Mouse (Mus musculus): ENCODE measurements around the gene Eif4g3.

Eif4g3 gene

DNA sequence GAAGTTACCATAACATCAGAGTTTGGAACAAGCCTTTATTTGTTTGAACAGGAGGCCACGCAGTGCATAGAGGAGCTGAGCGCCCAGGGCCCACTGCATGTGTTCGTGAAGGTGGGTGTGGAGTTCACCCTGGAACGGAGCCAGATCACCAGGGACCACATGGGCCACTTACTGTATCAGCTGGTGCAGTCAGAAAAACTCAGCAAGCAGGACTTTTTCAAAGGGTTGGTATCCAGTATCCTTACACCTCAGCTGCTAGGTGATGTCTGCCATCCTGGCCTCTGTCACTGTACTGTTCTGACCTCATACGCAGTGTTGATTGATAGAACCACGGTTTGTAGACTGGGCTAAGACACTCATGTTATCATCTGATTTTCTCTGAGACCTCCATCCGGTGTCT is 195.2 kb downstream of the Eif4g3 start:
- in situ Hi-C loops (cut with MboI; ENCODE audit: unreplicated experiment in 2 of 2) = loop anchor here in 1 of 2 experiments (25.0 kb wide), 2 partner anchors 99 to 1224 kb away; no protein-coding TSS in a partner anchor

DNA sequence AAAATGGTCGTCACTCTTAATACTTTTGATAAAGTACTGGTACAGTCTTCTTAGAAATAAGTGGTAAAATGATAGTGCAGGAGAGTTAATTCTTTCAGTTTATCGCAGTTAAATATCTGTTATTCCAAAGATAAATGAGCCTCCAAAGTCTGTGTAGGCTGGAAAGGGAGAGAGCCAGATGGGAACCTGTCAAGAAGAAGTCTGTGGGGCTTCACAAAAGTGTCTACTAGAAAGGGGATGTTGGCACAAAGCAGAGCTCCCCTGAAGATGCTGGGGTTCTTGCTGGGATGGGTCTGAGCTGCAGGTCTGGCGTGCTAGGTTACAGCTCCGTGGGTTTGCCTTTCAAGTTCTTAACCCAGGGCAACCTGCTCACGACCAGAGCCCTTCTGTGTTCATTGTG is 199.7 kb downstream of the Eif4g3 start:
- in situ Hi-C loops (cut with MboI; ENCODE audit: unreplicated experiment in 2 of 2) = loop anchor here in 1 of 2 experiments (25.0 kb wide), 2 partner anchors 95 to 1220 kb away; no protein-coding TSS in a partner anchor

DNA sequence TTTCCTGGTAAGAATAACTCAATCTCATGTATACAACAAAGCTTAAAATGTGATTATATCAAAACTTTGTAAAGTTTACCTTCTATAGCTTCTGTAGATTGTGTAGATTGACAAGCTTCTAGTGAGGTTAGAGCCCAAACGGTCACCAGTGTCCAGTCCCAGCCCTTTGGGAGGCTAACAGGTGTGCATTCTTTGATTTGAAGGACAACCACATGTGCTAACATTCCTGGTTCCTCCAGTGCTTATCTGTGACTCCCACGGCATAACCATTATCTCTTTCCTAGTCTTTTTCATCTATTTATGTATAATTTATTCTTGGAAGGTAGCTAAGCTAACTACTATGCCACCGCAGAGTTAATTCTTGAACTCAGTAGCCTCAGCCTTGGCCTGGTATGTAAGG is 207.9 kb downstream of the Eif4g3 start:
- in situ Hi-C loops (cut with MboI; ENCODE audit: unreplicated experiment in 2 of 2) = no loop called here

DNA sequence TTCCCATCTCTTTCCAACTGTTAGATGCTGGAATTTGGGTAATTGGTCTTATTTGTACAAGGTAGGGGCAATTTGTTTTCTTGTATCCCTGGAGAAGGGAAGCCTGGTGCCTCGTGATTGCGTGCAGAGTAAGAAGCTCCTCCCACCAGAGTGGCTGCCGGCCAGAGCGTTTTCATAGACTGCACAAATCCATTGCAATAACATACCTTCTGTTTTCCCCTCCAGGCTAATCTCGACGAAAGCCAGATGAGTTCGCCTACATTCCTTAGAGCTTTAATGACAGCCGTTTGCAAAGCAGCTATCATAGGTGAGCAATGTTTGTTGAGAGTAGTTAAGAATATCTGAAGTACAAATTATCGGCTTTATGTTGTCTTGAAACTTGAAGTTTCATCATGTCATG is 208.9 kb downstream of the Eif4g3 start:
- in situ Hi-C loops (cut with MboI; ENCODE audit: unreplicated experiment in 2 of 2) = no loop called here

DNA sequence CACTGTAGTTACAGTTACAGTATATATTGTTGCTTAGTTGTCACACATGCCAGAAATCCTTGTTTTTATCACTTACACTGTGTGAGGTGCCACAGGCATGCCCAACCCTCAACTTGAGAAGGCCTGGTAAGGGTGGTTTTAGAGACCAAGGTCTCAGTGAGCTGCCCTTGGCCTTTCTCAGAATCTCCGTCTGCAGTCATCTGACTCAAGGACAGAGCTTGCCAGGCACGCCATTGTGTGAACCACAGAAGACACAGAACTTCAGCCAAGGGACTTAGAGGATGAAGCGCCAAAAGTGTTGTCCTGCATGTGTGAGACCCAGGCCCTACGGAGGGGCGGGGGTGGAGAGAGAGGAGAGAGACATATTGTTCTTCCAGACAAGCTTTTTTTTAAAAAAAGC is 217.3 kb downstream of the Eif4g3 start:
- in situ Hi-C loops (cut with MboI; ENCODE audit: unreplicated experiment in 2 of 2) = loop anchor here in 1 of 2 experiments (5.0 kb wide), 1 partner anchor 72 kb away; no protein-coding TSS in a partner anchor

DNA sequence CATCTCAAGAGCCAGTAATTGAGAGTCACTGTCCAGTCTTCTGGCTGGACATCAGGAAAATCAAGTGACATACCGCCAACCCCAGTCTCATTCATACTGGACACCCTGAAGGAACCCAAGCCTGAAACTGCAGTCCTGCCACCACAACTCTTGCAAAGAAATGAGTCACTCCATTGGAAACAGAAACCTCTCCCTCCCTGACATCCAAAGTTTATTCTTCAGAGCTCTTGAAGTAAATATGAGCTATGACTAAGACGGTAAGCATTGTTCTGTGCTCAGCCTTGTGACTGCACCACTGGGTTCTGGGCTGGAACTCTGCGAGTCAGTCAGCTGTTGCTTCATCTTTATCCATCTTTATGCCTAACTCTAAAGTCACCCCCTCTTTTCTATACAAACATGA is 221.0 kb downstream of the Eif4g3 start:
- in situ Hi-C loops (cut with MboI; ENCODE audit: unreplicated experiment in 2 of 2) = loop anchor here in 1 of 2 experiments (5.0 kb wide), 1 partner anchor 68 kb away; no protein-coding TSS in a partner anchor

DNA sequence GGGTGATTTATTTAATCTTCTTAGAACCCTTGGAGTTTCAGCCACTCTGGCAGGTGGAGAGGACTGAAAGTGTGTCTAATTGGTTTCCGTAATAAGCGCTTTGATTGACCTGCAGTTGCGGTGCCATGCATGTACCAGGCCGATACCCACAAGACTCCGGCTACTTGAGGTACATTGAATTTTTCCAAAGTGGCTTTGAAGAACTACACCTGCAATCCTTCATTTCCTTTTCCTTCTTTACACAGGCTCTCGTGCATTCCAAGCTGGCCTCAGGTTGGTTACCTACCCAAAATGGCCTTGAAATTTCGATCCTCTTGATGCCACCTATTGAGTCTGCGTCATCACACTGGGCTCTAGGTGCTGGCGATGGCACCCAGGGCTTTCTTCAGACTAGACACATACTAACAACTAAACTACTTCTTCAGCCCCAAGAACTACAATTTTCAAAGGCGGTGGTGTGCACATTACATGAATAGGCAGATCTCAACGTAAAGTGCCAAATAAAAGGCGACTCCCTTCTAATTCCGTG is 222.9 kb downstream of the Eif4g3 start:
- in situ Hi-C loops (cut with MboI; ENCODE audit: unreplicated experiment in 2 of 2) = loop anchor here in 1 of 2 experiments (5.0 kb wide), 1 partner anchor 47 kb away; no protein-coding TSS in a partner anchor

DNA sequence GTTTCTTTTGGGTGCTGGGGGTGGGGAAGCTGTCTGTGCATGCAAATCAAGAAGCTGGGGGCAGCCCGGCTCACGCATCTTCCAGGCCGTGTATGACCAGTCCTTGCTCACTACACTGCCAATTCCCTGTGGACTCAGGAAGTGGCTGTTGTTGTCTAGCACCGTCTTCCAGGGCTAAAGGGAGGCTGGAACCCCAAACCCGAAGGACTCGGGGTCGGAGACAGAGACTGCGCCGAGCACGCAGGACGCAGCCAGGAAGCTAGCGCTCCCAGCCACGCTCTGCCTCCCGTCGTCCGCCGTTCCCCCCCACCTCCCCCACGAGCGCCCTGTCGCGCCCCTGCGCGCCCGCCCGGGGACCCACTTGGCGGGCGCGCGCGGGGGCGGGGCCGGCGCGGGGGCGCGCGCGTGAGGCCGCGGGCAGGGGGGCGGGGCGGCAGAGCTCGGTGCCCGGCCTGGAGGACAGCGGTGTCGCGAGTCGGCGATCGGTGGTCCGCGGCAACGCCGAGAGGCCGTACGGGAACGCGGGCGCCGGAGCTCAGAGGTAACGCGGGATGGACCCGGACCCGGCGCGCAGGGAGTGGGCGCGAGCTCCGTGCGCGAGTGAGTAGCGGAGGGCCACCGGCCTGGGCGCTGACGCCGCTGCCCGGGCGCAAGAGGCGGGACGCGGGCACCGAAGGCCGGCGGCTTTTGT is 223.5 kb downstream of the Eif4g3 start, which contains the start of gene Hp1bp3:
Gene Hp1bp3 (plus strand): TSS at position 97 of the 691 bp plus-strand sequence.
- in situ Hi-C loops (cut with MboI; ENCODE audit: unreplicated experiment in 2 of 2) = loop anchor here in 1 of 2 experiments (5.0 kb wide), 1 partner anchor 46 kb away; no protein-coding TSS in a partner anchor

DNA sequence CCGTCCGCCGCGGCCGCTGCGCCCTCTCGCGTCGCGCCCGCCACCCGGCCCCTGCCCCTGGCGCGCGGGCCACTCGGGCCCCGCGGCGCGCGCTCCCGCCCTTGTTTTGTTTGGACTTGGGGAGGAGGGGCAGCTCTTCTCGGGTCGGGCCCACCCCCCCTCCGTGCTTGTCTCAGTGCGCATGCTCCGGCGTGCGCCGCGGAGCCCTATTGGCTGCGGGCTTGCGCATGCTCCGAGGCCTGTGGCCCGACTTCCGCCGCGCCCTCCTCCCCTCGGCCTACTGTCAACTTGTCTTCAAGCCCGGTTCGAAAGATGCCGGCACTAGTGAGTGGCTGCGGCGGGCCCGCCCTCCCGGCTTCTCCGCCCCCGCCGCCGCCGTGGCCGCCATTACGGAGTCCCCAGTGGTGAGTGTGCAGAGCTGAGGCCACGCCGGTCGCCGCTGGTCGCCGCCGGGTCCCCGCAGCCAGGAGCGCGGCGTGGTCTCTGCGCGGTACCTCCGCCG is 224.1 kb downstream of the Eif4g3 start:
- in situ Hi-C loops (cut with MboI; ENCODE audit: unreplicated experiment in 2 of 2) = loop anchor here in 1 of 2 experiments (5.0 kb wide), 1 partner anchor 45 kb away; no protein-coding TSS in a partner anchor

DNA sequence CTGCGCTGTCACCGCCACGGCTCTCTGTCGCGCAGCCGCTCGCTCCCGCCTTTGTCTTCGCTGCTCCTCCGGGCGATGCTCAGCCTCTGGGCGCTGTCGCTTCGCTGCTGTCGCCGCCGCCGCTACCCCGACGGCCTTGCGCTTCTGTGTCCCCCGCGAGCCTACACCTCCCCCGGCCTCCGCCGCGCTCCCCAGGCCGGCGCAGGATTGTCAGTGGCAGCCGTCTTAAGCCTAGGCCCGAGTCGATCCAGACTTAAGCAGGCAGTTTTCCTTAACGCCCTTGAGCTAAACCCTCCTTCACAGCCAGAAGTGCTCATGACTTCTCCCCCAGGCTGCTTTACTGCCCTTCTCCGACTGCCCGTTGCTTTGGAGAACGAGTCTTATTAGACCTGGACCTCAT is 224.6 kb downstream of the Eif4g3 start:
- in situ Hi-C loops (cut with MboI; ENCODE audit: unreplicated experiment in 2 of 2) = loop anchor here in 1 of 2 experiments (5.0 kb wide), 1 partner anchor 45 kb away; no protein-coding TSS in a partner anchor

DNA sequence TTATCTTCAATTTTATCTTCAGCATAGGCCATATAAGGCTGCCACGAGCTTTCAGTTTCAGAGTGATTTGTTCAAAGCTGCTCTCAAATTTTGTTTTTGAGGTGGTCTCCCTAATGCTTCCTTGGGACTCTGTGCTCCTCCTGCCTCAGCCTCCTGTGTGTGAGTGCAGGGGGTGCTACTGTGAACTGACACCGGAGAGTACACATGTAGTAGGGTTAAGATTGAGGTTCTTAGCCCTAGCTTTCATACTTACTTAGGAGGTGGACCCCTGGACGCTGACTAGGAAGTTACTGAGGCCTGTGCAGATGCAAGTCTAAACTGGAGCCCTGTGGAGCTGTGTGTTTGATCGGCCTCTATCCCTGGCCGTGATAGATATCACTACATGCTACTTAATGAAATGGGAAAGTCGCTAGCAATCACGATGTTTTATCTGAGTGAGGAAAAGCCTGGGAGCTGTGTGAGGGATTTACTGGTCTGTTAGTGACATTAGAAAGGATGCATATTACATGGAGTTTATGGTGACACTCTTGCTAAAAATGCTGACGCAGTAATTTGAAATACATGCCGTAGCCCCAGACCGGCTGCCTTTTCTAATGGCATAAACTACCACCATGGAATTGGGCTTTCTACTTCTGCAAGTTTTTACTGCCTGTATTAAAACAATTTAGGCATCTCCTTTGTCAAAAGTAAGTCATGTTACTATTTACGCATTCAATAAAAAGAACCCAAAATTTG is 225.3 kb downstream of the Eif4g3 start:
- in situ Hi-C loops (cut with MboI; ENCODE audit: unreplicated experiment in 2 of 2) = loop anchor here in 1 of 2 experiments (5.0 kb wide), 1 partner anchor 44 kb away; no protein-coding TSS in a partner anchor

DNA sequence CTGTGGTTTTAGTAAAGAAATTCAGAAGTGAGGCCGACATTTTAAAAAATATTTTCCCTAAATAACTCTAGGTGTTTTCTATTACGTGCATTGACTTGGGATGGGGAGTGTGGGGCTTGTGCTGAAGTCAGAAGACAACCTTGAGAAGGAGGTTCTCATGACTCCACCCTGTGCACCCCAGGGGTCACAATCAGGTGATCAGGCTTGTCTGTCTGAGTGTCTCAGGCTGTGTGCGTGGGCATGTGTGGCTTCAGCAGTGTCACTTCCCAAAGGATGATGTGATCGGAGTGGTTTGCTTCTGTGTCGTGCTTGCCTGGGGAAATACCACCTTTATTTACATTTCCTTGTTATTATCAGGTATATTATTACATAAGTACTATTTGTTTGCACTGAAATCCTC is 226.5 kb downstream of the Eif4g3 start:
- in situ Hi-C loops (cut with MboI; ENCODE audit: unreplicated experiment in 2 of 2) = loop anchor here in 1 of 2 experiments (5.0 kb wide), 1 partner anchor 43 kb away; no protein-coding TSS in a partner anchor

DNA sequence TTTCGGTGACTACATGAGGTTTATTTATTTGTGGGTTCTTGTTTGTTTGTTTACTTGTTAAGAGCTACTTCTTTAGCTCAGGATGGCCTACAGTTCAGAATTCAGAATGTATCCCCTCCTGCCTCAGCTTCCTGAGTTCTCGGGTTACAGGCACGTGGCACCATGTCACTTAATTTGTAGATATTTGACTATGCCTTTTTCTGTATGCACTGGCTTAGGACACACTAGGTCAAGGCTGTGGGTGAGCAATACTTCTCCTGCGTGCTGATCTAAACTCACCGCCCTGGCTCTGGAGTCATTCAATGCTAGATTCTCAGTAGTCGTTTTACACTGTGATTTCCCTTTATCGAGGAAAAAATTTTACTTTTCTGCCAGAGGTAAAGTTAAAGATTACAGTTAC is 227.9 kb downstream of the Eif4g3 start:
- in situ Hi-C loops (cut with MboI; ENCODE audit: unreplicated experiment in 2 of 2) = no loop called here

DNA sequence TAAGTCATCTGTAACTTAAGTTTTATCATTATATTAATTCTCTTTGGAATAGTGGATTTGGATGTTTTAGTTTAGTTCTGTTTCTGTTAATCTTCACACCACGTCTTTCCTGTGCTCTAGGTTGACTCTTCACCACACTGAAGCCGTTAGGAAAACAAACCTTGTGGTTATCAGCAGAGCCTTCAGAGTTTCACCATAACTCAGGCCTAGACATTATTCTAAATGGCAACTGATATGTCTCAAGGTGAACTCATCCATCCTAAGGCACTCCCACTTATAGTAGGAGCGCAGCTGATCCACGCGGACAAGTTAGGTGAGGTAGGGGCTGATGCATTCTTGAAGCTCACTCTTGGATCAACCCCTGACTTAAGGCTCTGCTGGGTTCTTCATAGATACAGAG is 228.6 kb downstream of the Eif4g3 start:
- in situ Hi-C loops (cut with MboI; ENCODE audit: unreplicated experiment in 2 of 2) = no loop called here

DNA sequence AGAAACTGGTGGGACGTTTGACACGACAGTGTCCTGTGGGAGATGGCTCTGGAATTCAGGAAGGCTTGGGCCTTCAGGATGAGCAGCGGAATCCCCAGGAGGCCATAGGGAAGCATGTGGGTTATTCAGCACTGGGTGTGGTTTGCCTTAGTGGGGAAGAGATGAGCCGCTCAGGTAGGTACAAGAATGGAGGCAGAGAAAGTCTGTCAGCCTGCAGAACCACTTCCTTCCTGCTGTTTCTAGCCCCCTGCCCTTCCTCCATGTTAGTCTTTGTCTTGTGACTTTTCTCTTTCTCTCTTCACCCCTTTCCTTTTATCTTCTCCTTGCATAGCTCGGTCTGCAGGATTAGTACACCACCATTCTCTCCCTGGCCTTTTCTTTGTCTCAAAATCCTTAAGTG is 229.6 kb downstream of the Eif4g3 start:
- in situ Hi-C loops (cut with MboI; ENCODE audit: unreplicated experiment in 2 of 2) = no loop called here

DNA sequence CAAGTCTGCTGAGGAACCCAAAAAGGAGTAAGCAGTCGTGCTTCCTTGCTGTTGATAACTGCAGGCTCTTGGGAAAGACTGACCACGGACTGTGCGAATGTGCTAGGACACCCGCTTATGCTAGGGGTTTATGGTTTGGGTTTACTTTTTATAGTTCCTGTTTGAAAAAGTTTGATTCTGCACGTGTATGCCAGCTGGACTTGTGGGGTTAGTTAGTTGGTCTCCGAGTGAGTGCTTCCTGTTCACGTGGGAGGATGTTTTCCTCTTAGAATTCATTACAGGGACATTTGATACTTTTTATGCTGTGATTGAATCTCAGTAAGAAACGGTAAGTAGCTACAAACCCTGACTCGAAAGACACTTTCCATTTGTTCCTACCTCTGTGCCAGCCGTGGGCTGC is 230.8 kb downstream of the Eif4g3 start:
- in situ Hi-C loops (cut with MboI; ENCODE audit: unreplicated experiment in 2 of 2) = no loop called here

DNA sequence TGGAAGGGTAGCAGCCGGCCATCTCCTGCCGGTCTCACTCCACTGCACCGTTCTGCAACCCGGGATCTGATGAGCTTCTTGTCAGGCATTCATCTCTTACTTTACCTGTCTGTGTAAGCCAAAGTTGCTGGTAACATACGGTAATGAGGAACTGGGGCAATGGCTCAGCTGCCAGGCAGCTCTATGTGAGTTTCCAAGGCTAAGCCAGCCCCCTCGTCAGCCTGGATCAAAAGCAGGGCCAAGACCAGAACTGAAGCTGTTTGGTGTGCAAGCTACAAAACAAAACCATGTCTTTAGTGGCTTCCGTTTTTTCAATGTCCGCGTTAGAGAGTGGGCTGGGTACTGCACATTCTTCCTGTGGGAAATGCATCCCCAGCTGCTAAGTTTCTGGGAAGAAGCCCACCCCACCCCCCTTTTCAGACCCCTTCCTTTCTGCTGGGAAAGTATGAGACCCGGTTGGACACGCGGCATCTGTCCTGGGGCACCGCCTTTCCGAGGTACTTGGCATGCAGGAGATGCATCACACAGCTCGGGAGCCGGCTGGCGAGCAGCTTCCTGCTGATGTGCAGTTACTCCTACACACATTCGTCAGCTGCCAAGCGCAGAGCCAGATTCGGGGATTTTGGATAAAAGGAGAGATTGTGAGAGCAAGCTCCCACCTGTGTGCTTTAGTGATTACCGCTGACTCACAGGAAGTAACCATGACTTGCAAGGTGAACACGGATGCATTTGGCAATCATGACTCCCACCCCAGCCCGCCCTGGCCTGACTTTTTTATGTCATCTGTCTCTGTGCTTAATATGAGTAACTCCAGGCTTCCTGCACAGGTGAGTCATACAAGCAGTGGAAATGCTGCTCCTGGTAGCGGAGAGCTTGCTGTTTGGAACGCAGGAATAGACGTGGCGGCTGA is 254.2 kb downstream of the Eif4g3 start:
- in situ Hi-C loops (cut with MboI; ENCODE audit: unreplicated experiment in 2 of 2) = loop anchor here (5.0 kb wide), 1 partner anchor 35 kb away; no protein-coding TSS in a partner anchor

DNA sequence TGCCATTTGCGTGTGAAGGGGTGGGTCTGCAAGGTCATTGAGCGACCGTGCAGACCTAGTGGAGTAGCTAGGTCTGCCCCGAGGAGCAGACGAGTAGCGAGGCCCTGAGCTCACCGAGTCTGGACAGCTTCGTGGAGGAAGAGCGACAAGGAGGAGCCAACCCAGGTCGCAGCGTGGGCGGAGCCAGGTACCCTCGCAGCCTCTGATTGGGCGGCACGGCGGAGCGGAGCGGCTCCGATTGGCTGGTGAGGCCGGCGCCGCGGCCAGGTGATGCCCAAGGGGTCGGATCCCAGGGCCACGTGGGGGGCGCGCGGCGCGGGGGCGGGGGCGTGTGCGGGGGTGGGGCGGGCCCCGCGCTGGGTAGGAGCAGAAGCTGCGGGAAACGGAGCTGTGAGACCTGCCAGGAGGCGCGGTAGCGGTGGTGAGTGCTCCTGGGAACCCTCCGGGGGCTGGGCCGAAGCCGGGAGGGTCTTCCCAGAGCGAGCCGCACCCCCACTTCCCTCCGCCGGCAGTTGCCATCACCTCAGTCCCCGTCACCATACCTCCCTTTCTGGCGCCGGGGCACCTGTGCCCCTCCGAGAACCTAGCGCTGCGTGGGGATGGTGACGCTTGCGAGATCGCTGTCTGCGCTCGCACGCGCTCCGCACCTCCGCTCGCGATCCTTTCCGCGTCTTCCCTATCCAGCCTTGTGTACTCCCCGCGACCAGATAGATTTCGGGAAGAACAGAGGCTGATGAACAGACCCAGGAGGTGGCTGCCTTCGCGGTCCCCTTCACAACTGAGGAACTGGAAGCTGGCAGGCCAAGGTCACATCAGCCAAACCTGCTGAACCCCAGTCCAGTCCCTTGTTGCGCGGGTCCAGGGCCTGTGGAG is 257.5 kb downstream of the Eif4g3 start, which contains the start of the genes Sh2d5 and Kif17:
Gene Sh2d5 (plus strand): TSS at position 316 of the 873 bp plus-strand sequence.
Gene Kif17 (plus strand): TSS at position 348 of the 873 bp plus-strand sequence.
- in situ Hi-C loops (cut with MboI; ENCODE audit: unreplicated experiment in 2 of 2) = no loop called here

DNA sequence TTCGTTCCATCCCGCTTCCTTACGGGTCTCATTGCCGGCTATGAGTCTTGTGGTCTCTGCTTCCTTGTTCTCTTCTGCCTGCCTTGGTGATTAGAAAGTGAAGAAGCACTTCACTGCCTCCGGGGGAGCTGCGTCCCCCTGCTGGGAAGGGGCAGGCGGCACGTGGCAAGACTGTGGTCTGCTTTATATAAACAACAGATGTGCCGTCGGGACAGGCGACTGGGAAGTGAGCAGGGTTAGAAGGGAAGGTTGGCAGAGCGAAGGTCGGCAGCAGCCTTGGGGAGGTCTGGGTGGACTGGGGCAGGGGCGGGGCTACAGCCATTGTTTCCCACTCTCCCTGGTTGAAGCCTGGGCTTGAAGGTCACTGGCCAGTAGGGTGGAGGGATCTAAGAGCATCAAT is 259.0 kb downstream of the Eif4g3 start:
- in situ Hi-C loops (cut with MboI; ENCODE audit: unreplicated experiment in 2 of 2) = no loop called here

Measured in v-Abl transformed pro-B cells (cell line).